Mouse (Mus musculus) left cerebral cortex, adult 2 months (tissue): Measurements from ENCODE around the gene Commd1. TPM values are rescaled to one million over a fixed set of nuclear protein-coding genes. Genes with fewer than 3 reads are reported as not detected.

Experiments
- DNase-seq, 2 experiments: peaks; one replicate each; pipeline ENCODE4 v3.0.0; 2021 to 2022; ENCODE audit warnings: low spot score in 2 of 2, mixed read lengths in 1 of 2; ENCODE audit errors: extremely low spot score in 1 of 2
- H3K27ac ChIP-seq: fragments of 200-600 bp; 2 replicates; pipeline ENCODE4 v1.8.1; 2022
- H3K4me3 ChIP-seq: fragments of 200-600 bp; 2 replicates; pipeline ENCODE4 v1.8.1; 2022
- CTCF ChIP-seq: fragments of 200-600 bp; IDR thresholded peaks from 2 replicates; pipeline ENCODE4 v1.8.1; 2022; ENCODE audit warnings: antibody characterized with exemption, mild to moderate bottlenecking, moderate library complexity
- intact Hi-C: fragments of 180-260 bp; cut with DNase I; formaldehyde crosslinking; loops from one replicate; pipeline ENCODE4 v1.15.1; 2025
- total RNA-seq, 2 experiments: library from RNA; stranded (reverse); gene quantifications; 2 replicates each; pipeline ENCODE4 v1.2.3; 2021

Gene Commd1
- total RNA-seq, 2 experiments from 2014 or later: 36.7 to 47.7 TPM

- no peak overlapping the region for H3K27ac ChIP-seq
- no peak overlapping the region for H3K4me3 ChIP-seq
- no peak for DNase-seq
- intact Hi-C loops: no loop called here
- TF ChIP-seq CTCF: no peak
These were observed 105.4 kb downstream of the Commd1 start for GRCm38 (mm10) chr11:22876680-22877330.

GRCm38 (mm10) chr11:22875279-22875678 is 106.9 kb downstream of the Commd1 start:
- DNase-seq: no peak
- peak overlapping the region; percentile 0; the same call in 1 of the 2 replicates for H3K27ac ChIP-seq
- TF ChIP-seq CTCF: no peak
- intact Hi-C loops: no loop called here
- no peak overlapping the region for H3K4me3 ChIP-seq

- 0 out of 2 replicates have a peak overlapping the region, but pooled peaks have one; percentile 0 for H3K27ac ChIP-seq
- no peak for DNase-seq
- H3K4me3 ChIP-seq: no peak overlapping the region
- intact Hi-C loops: no loop called here
- TF ChIP-seq CTCF: no peak
These were observed 107.4 kb downstream of the Commd1 start for GRCm38 (mm10) chr11:22874747-22875146.

- Histone ChIP-seq H3K4me3 (no peak overlapping the region), H3K27ac (no peak overlapping the region)
- TF ChIP-seq CTCF: no peak
- intact Hi-C loops: no loop called here
- no peak for DNase-seq
These were observed 108.8 kb downstream of the Commd1 start for GRCm38 (mm10) chr11:22873383-22873782.

- TF ChIP-seq CTCF: no peak
- no peak overlapping the region for H3K4me3 ChIP-seq
- no peak for DNase-seq
- intact Hi-C loops: no loop called here
- no peak overlapping the region for H3K27ac ChIP-seq
These were observed 109.9 kb downstream of the Commd1 start for GRCm38 (mm10) chr11:22872307-22872680.

- intact Hi-C loops: no loop called here
- DNase-seq: no peak
- Histone ChIP-seq H3K4me3 (no peak overlapping the region), H3K27ac (peak overlapping the region; percentile 12; the same call in 1 of the 2 replicates)
- no peak for TF ChIP-seq CTCF
These were observed 110.4 kb downstream of the Commd1 start for GRCm38 (mm10) chr11:22871628-22872306.

GRCm38 (mm10) chr11:22868582-22868981 is 113.6 kb downstream of the Commd1 start:
- intact Hi-C loops: no loop called here
- Histone ChIP-seq H3K27ac (no peak overlapping the region), H3K4me3 (no peak overlapping the region)
- no peak for DNase-seq
- TF ChIP-seq CTCF: no peak

- TF ChIP-seq CTCF: no peak
- intact Hi-C loops: no loop called here
- Histone ChIP-seq H3K27ac (no peak overlapping the region), H3K4me3 (no peak overlapping the region)
- DNase-seq: no peak
These were observed 114.5 kb downstream of the Commd1 start for GRCm38 (mm10) chr11:22867691-22868090.

GRCm38 (mm10) chr11:22865635-22866246 is 116.4 kb downstream of the Commd1 start:
- Histone ChIP-seq H3K4me3 (no peak overlapping the region), H3K27ac (no peak overlapping the region)
- intact Hi-C loops: no loop called here
- no peak for TF ChIP-seq CTCF
- DNase-seq: no peak

- intact Hi-C loops: no loop called here
- no peak overlapping the region for H3K27ac ChIP-seq
- DNase-seq: no peak
These were observed 117.7 kb downstream of the Commd1 start for GRCm38 (mm10) chr11:22864305-22865060.

GRCm38 (mm10) chr11:22863581-22863980 is 118.6 kb downstream of the Commd1 start:
- no peak for DNase-seq
- H3K4me3 ChIP-seq: no peak overlapping the region
- no peak overlapping the region for H3K27ac ChIP-seq
- TF ChIP-seq CTCF: no peak
- intact Hi-C loops: no loop called here

More at GRCm38 (mm10) chr11:22864305-22865060, 117.7 kb downstream of the Commd1 start:
- no peak overlapping the region for H3K4me3 ChIP-seq
- no peak for TF ChIP-seq CTCF

- no peak for DNase-seq
- H3K4me3 ChIP-seq: no peak overlapping the region
- intact Hi-C loops: no loop called here
- H3K27ac ChIP-seq: no peak overlapping the region
- no peak for TF ChIP-seq CTCF
These were observed 120.9 kb downstream of the Commd1 start for GRCm38 (mm10) chr11:22861315-22861714.
